ENCODE assay signal across 8 mouse cellular contexts in the genomic region with DNA sequence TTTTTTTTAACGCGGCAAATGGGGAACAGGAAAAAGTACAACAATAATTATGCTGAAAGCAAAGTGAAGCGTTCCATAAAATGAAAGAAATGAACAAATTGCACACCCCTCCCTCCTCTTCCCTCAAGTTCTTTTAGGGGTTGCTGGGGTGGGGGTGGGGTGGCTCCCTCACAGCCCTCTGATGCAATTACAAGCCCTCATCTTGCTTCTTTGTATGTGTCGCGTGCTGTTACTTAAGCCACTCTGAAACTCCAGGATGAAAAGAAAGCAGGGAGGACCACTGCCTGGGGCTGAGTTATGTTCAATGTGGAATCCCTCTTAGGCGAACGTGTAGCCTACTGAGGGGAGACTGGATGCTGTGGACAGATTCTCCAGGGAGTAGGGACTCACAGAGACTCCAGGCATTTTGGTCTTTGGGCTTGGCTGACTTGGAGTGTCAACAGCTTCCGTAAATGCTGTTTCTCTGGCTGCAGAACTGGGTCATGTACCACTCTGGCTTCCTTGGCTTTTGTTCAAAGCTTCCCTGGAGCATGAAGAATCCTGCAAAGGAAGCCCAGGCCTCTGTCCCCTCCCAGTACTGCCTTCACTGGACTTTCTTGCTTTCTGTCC.
A peak's percentile ranks its signal among the peaks of the same experiment; 100 is the strongest.
DNase-seq lines count a peak whose midpoint lies in the region; ATAC-seq and TF ChIP-seq lines count a peak whose summit lies in the region.

No protein-coding gene starts in this region.

- H3K4me1 ChIP-seq in kidney, embryonic 15.5 days = peaks cover 23% of the 10 kb centered on the region
- peaks cover 52% of the 10 kb centered on the region for H3K4me1 ChIP-seq in hindbrain, embryonic 14.5 days (replicated peaks; ENCODE audit: control insufficient read depth, insufficient read depth, low read length)
- H3K4me1 ChIP-seq in heart, adult 2 months (ENCODE audit: control insufficient read depth, insufficient read depth, low read length) = no peaks in the 10 kb centered on the region
- no peaks in the 10 kb centered on the region for H3K4me1 ChIP-seq in intestine, embryonic 16.5 days (ENCODE audit: control insufficient read depth, insufficient read depth, low read length)

- no peaks in the 10 kb centered on the region for H3K36me3 ChIP-seq in kidney, embryonic 15.5 days
- no peaks in the 10 kb centered on the region for H3K36me3 ChIP-seq in hindbrain, embryonic 14.5 days (replicated peaks; ENCODE audit: control insufficient read depth, insufficient read depth)
- H3K36me3 ChIP-seq in heart, adult 2 months (ENCODE audit: control insufficient read depth, insufficient read depth, low read length) = no peaks in the 10 kb centered on the region
- H3K36me3 ChIP-seq in intestine, embryonic 16.5 days (ENCODE audit: control insufficient read depth, insufficient read depth, low read length) = no peaks in the 10 kb centered on the region

- WGBS in kidney, embryonic 15.5 days = 28% methylated on average over 8 of the region's 8 CpGs
- 23% methylated on average over 8 of the region's 8 CpGs for WGBS in hindbrain, embryonic 14.5 days
- 64% methylated on average over 8 of the region's 8 CpGs for WGBS in heart, adult 2 months
- 63% methylated on average over 8 of the region's 8 CpGs for WGBS in intestine, embryonic 16.5 days

- TF ChIP-seq EP300 in heart, adult 2 months (IDR thresholded peaks at IDR 0.05; ENCODE audit: insufficient read depth, low read depth, low read length) = no peak

- no peaks in the 10 kb centered on the region for H3K79me2 ChIP-seq in heart, adult 2 months (replicated peaks; ENCODE audit: control insufficient read depth, insufficient read depth, low read length)

- H3K9ac ChIP-seq in kidney, embryonic 15.5 days = no peak overlapping the region
- H3K9ac ChIP-seq in hindbrain, embryonic 14.5 days = no peak overlapping the region
- H3K9ac ChIP-seq in heart, adult 2 months (ENCODE audit: low read depth, low read length) = no peak overlapping the region
- no peak overlapping the region for H3K9ac ChIP-seq in intestine, embryonic 16.5 days (ENCODE audit: low read depth, low read length)

- intact Hi-C loops in heart, adult 2 months (cut with DNase I) = no loop called here

- TF ChIP-seq CTCF in heart, adult 2 months (IDR thresholded peaks at IDR 0.05) = no peak

- TF ChIP-seq POLR2A in heart, adult 2 months (IDR thresholded peaks at IDR 0.05; ENCODE audit: insufficient read depth, low read depth, low read length) = no peak

- H3K27me3 ChIP-seq in kidney, embryonic 15.5 days = no peaks in the 10 kb centered on the region
- H3K27me3 ChIP-seq in hindbrain, embryonic 14.5 days (ENCODE audit: control insufficient read depth, insufficient read depth, low read length) = no peaks in the 10 kb centered on the region
- H3K27me3 ChIP-seq in heart, adult 2 months (ENCODE audit: control insufficient read depth, insufficient read depth, low read length) = no peaks in the 10 kb centered on the region
- H3K27me3 ChIP-seq in intestine, embryonic 16.5 days (replicated peaks; ENCODE audit: control insufficient read depth, insufficient read depth, low read length) = no peaks in the 10 kb centered on the region

- peak overlapping the region; percentile 32; the same call in 1 of the 2 replicates for H3K27ac ChIP-seq in kidney, embryonic 15.5 days
- H3K27ac ChIP-seq in hindbrain, embryonic 14.5 days = peak overlapping the region; percentile 74
- no peak overlapping the region for H3K27ac ChIP-seq in heart, adult 2 months
- no peak overlapping the region for H3K27ac ChIP-seq in intestine, embryonic 16.5 days (ENCODE audit: low read length)

- no peaks in the 10 kb centered on the region for H3K9me3 ChIP-seq in kidney, embryonic 15.5 days (replicated peaks)
- H3K9me3 ChIP-seq in hindbrain, embryonic 14.5 days (ENCODE audit: control insufficient read depth, low read length) = no peaks in the 10 kb centered on the region
- H3K9me3 ChIP-seq in intestine, embryonic 16.5 days (ENCODE audit: control insufficient read depth, low read length) = no peaks in the 10 kb centered on the region

- no peak overlapping the region for H3K4me3 ChIP-seq in kidney, embryonic 15.5 days (replicated peaks)
- no peak overlapping the region for H3K4me3 ChIP-seq in hindbrain, embryonic 14.5 days (replicated peaks; ENCODE audit: low read length)
- H3K4me3 ChIP-seq in heart, adult 2 months = no peak overlapping the region
- no peak overlapping the region for H3K4me3 ChIP-seq in intestine, embryonic 16.5 days (ENCODE audit: low read length)

- no peak for DNase-seq in kidney, adult 18-20 months
- peak; percentile 26 for DNase-seq in embryo, embryonic 10 days (ENCODE audit: low spot score)
- DNase-seq in hindbrain, embryonic 14.5 days (ENCODE audit: low spot score) = peak; percentile 39
- DNase-seq in neural tube, embryonic 10.5 days (ENCODE audit: extremely low spot score, low spot score) = peak; percentile 20
- no peak for DNase-seq in heart, adult 2 months
- no peak for DNase-seq in lung, postnatal 25 days (ENCODE audit: low spot score)

- H3K4me2 ChIP-seq in kidney, embryonic 15.5 days = peak overlapping the region; percentile 27; the same call in 1 of the 2 replicates
- no peak overlapping the region; the same call in 1 of the 2 replicates for H3K4me2 ChIP-seq in hindbrain, embryonic 14.5 days (replicated peaks)
- no peak overlapping the region for H3K4me2 ChIP-seq in intestine, embryonic 16.5 days (ENCODE audit: low read depth, low read length)

- peak; percentile 40 for ATAC-seq in kidney, embryonic 15.5 days (replicated peaks; ENCODE audit: low FRiP score)
- peak; percentile 77 for ATAC-seq in hindbrain, embryonic 14.5 days (ENCODE audit: low FRiP score)
- no peak for ATAC-seq in intestine, embryonic 16.5 days

Comparison
In these comparisons a context has a peak if more than half of its experiments do, and no peak if none do; other contexts are left out.
1. H3K27ac ChIP-seq: peak in kidney, embryonic 15.5 days (single experiment) and hindbrain, embryonic 14.5 days (single experiment); none in heart, adult 2 months (single experiment) and intestine, embryonic 16.5 days (single experiment).
2. DNase-seq: peak in embryo, embryonic 10 days (single experiment), hindbrain, embryonic 14.5 days (single experiment) and neural tube, embryonic 10.5 days (single experiment); none in kidney, adult 18-20 months (single experiment), heart, adult 2 months (0 of 2) and lung, postnatal 25 days (single experiment).